Mouse (Mus musculus) E14TG2a.4 (cell line): ENCODE measurements around the gene Pkd1l3.

Source experiments
- CTCF ChIP-seq: conservative IDR thresholded peaks from 2 replicates; pipeline ENCODE4 v1.5.1; 2014; ENCODE audit warnings: low read length
- POU5F1 ChIP-seq: IDR thresholded peaks from 2 replicates; pipeline ENCODE4 v1.6.1; 2014; ENCODE audit warnings: low read length, borderline replicate concordance

DNA sequence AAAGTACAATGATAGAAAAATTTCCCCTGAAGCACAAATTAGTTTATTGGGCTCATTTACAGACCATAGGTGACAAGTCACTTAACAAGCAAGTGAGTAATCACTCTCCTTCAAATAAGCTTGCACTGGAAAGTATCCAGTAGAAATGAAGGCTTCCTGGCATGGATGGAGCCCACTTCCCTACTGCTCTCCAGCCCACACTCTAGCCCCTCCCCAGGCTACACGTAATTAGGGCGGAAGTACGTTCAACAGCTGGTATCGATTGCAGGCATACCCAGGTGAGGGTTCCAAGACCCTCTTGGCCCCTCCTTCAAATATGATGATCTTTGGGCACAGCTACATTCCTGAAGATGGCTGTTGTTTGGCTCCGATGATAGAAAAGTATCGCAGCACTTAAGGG, 79.8 kb downstream of the Pkd1l3 start:
- TF ChIP-seq CTCF = no peak
- no peak for TF ChIP-seq POU5F1
